14 mouse cellular contexts compared by ENCODE assay signal in the genomic region with DNA sequence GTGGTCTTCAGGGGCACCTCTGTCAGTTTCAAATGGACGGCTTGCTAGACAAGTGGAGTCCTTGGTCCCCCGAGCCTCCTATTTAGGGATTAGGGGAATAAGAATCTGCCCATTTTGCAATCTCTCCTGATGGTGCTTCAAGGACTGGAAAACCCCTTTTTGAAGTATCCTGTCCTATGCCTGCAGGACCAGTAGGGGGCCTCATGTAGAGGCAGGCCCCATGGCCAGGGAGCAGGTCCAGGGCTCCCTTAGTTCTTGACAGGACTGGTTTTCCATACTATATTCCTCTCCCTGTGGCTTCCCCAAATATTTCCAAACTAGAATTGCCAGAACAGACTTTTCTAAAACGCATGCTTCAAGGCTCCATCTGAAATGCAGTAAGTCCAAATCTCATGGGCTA.
A peak's percentile ranks its signal among the peaks of the same experiment; 100 is the strongest.
DNase-seq lines count a peak whose midpoint lies in the region; ATAC-seq and TF ChIP-seq lines count a peak whose summit lies in the region.
"Had no signal": no experiment of that assay in that cellular context is flagged by ENCODE, and none has a peak within 500 bp of the region (broad histone marks: within the 10 kb centered on the region; RNA-seq: fewer than 3 reads in every experiment).

No protein-coding gene starts in this region.

- no peaks in the 10 kb centered on the region for H3K27me3 ChIP-seq in forebrain, embryonic 16.5 days (replicated peaks; ENCODE audit: control insufficient read depth, insufficient read depth, low read length)
- H3K27me3 ChIP-seq: hindbrain, embryonic 12.5 days; liver, embryonic 13.5 days had no signal

- H3K4me2 ChIP-seq in forebrain, embryonic 16.5 days (ENCODE audit: low read length) = no peak overlapping the region
- H3K4me2 ChIP-seq: hindbrain, embryonic 12.5 days; liver, embryonic 13.5 days had no signal

- no peak overlapping the region for H3K27ac ChIP-seq in layer of hippocampus, adult 2 months
- no peak overlapping the region for H3K27ac ChIP-seq in forebrain, embryonic 16.5 days (ENCODE audit: low read length)
- H3K27ac ChIP-seq: hindbrain, embryonic 12.5 days; liver, embryonic 13.5 days; midbrain, embryonic 10.5 days had no signal

- no peak overlapping the region for H3K4me3 ChIP-seq in layer of hippocampus, adult 2 months
- H3K4me3 ChIP-seq in forebrain, embryonic 16.5 days (replicated peaks; ENCODE audit: low read length) = no peak overlapping the region
- H3K4me3 ChIP-seq: hindbrain, embryonic 12.5 days; liver, embryonic 13.5 days; midbrain, embryonic 10.5 days had no signal

- 85% methylated on average over 3 of the region's 3 CpGs for WGBS in forebrain, embryonic 16.5 days

- no peaks in the 10 kb centered on the region for H3K4me1 ChIP-seq in forebrain, embryonic 16.5 days (replicated peaks; ENCODE audit: control insufficient read depth, insufficient read depth, low read length)
- H3K4me1 ChIP-seq: liver, embryonic 13.5 days; midbrain, embryonic 10.5 days had no signal

- no peak for ATAC-seq in forebrain, embryonic 16.5 days

- TF ChIP-seq CTCF in layer of hippocampus, adult 2 months (conservative IDR thresholded peaks at IDR 0.05) = peak; percentile 62

- H3K9ac ChIP-seq in forebrain, embryonic 16.5 days (replicated peaks; ENCODE audit: low read depth, low read length) = no peak overlapping the region
- H3K9ac ChIP-seq: hindbrain, embryonic 12.5 days; liver, embryonic 13.5 days had no signal

- H3K9me3 ChIP-seq in forebrain, embryonic 16.5 days (ENCODE audit: control insufficient read depth, low read length) = no peaks in the 10 kb centered on the region
- H3K9me3 ChIP-seq: hindbrain, embryonic 12.5 days; liver, embryonic 13.5 days; midbrain, embryonic 10.5 days had no signal

- peak; percentile 39 for DNase-seq in embryo, embryonic 11 days
- DNase-seq in embryo, embryonic 10.5 days (ENCODE audit: low spot score) = no peak
- DNase-seq in layer of hippocampus, adult 2 months (ENCODE audit: low spot score in 2 of 2) = no peak
- no peak for DNase-seq in layer of hippocampus, postnatal 36 days
- peak; percentile 37 to 39 for DNase-seq in B cell, adult 2 months
- DNase-seq in ZHBTc4 (ENCODE audit: low read depth, low spot score) (peak; percentile 26), MN1 (ENCODE audit: low spot score) (no peak)
- DNase-seq: cerebellum, adult 11 months; gastrocnemius, postnatal 25 days; liver, embryonic 13.5 days; thymus, adult 18-20 months had no signal

- no peaks in the 10 kb centered on the region for H3K36me3 ChIP-seq in forebrain, embryonic 16.5 days (ENCODE audit: control insufficient read depth, insufficient read depth)
- H3K36me3 ChIP-seq: hindbrain, embryonic 12.5 days; liver, embryonic 13.5 days; midbrain, embryonic 10.5 days had no signal

Comparison
In these comparisons a context has a peak if more than half of its experiments do, and no peak if none do; other contexts are left out.
1. DNase-seq: peak in embryo, embryonic 11 days (single experiment), B cell, adult 2 months (2 of 2) and ZHBTc4 (single experiment); none in embryo, embryonic 10.5 days (single experiment), layer of hippocampus, adult 2 months (0 of 2), layer of hippocampus, postnatal 36 days (0 of 2) and MN1 (single experiment).